Mouse (Mus musculus): ENCODE measurements around the gene Trove2.

GRCm38 (mm10) chr1:143777558-143778218 is 820 bp upstream of the Trove2 start:
- TF ChIP-seq POLR2A (IDR thresholded peaks at IDR 0.05; ENCODE audit: borderline replicate concordance, insufficient read depth, low read length) (no peak), CTCF (IDR thresholded peaks at IDR 0.05; ENCODE audit: borderline replicate concordance, insufficient read depth, low read depth, low read length) (no peak)
